Mouse (Mus musculus) myocyte (in vitro differentiated cells): ENCODE data around the gene Gdf7.

Experiments
- CEBPB ChIP-seq: IDR thresholded peaks from 2 replicates; pipeline ENCODE4 v1.6.1; 2011; ENCODE audit warnings: mild to moderate bottlenecking, moderate library complexity; ENCODE audit not compliant: poor library complexity, insufficient read depth, severe bottlenecking
- E2F4 ChIP-seq: IDR thresholded peaks from one replicate; pipeline ENCODE4 v1.6.1; 2011; ENCODE audit warnings: mild to moderate bottlenecking, control low read depth, moderate library complexity; ENCODE audit not compliant: insufficient read depth
- MAX ChIP-seq: IDR thresholded peaks from one replicate; pipeline ENCODE4 v1.6.1; 2011; ENCODE audit warnings: low read depth, mild to moderate bottlenecking, control low read depth
- MYOG ChIP-seq, 3 experiments: IDR thresholded peaks; one replicate each; pipeline ENCODE4 v1.6.1; 2011; ENCODE audit warnings: control low read depth in 2 of 3, low read depth in 2 of 3, mild to moderate bottlenecking in 2 of 3; ENCODE audit not compliant: insufficient read length in 2 of 3, control insufficient read depth in 1 of 3, insufficient read depth in 1 of 3
- POLR2A ChIP-seq: IDR thresholded peaks from one replicate; pipeline ENCODE4 v1.6.1; 2011; ENCODE audit warnings: low read depth, mild to moderate bottlenecking, control low read depth, moderate library complexity; ENCODE audit not compliant: insufficient read length
- POLR2AphosphoS2 ChIP-seq: IDR thresholded peaks from one replicate; pipeline ENCODE4 v1.6.1; 2011; ENCODE audit warnings: low read depth, control low read depth; ENCODE audit not compliant: insufficient read length
- REST ChIP-seq: IDR thresholded peaks from one replicate; pipeline ENCODE4 v1.6.1; 2011; ENCODE audit warnings: mild to moderate bottlenecking, control low read depth, moderate library complexity; ENCODE audit not compliant: insufficient read depth, insufficient read length
- TCF12 ChIP-seq: IDR thresholded peaks from one replicate; pipeline ENCODE4 v1.6.1; 2011; ENCODE audit warnings: mild to moderate bottlenecking, control low read depth; ENCODE audit not compliant: poor library complexity, insufficient read depth, severe bottlenecking
- TCF3 ChIP-seq: IDR thresholded peaks from one replicate; pipeline ENCODE4 v1.6.1; 2011; ENCODE audit warnings: low read depth, control low read depth; ENCODE audit not compliant: insufficient read length

DNA sequence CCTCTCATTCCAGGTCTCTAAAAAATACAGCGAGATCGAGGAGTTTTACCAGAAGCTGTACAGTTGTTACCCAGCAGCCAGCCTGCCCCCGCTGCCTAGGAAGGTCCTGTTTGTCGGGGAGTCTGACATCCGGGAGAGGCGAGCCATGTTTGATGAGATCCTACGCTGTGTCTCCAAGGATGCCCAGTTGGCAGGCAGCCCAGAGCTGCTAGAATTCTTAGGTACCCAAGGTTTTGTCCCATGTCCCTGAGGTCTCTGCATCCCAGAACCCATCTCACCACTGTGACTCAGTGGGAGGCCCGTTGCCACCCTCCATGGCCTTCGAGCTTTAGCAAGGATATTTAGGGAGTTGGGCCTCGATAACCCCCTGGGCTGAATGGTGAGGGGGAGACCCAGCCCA lies 19.8 kb upstream of the Gdf7 start:
- TF ChIP-seq POLR2AphosphoS2 (no peak), TCF12 (no peak), POLR2A (no peak), REST (no peak), E2F4 (no peak), MYOG (IDR thresholded peaks at IDR 0.05; ENCODE audit: control insufficient read depth in 1 of 3, insufficient read depth in 1 of 3, insufficient read length in 2 of 3, low read depth in 2 of 3) (no peak), CEBPB (no peak), MAX (no peak), TCF3 (no peak)
